Mouse (Mus musculus) adrenal gland, postnatal 36 days (tissue): ENCODE data around the gene Slc39a5. TPM values are rescaled to one million over a fixed set of nuclear protein-coding genes. Genes with fewer than 3 reads are reported as not detected.
A peak's percentile ranks its signal among the peaks of the same experiment; 100 is the strongest.

Experiments
- DNase-seq, 2 experiments: peaks; one replicate each; pipeline ENCODE4 v3.0.0; 2021; ENCODE audit warnings: mixed read lengths in 1 of 2
- total RNA-seq, 2 experiments: library from RNA; stranded (reverse); gene quantifications; 2 replicates each; pipeline ENCODE4 v1.2.3; 2021

The Slc39a5 gene
- total RNA-seq, 2 experiments from 2014 or later, result not detected

GRCm38 (mm10) chr10:128410560-128410845 lies 9.5 kb upstream of the Slc39a5 start:
- no peak for DNase-seq

GRCm38 (mm10) chr10:128409692-128410559 lies 8.9 kb upstream of the Slc39a5 start:
- peak; percentile 96 to 97 for DNase-seq

- DNase-seq, result peak; percentile 28 to 31
Observed at GRCm38 (mm10) chr10:128408591-128409535, 7.8 kb upstream of the Slc39a5 start.

GRCm38 (mm10) chr10:128403931-128404330 lies 2.9 kb upstream of the Slc39a5 start:
- no peak for DNase-seq

- no peak for DNase-seq
Observed at GRCm38 (mm10) chr10:128401638-128402037, 609 bp upstream of the Slc39a5 start.

GRCm38 (mm10) chr10:128400338-128400737 lies 691 bp downstream of the Slc39a5 start:
- no peak for DNase-seq

GRCm38 (mm10) chr10:128397466-128397865 lies 3.6 kb downstream of the Slc39a5 start:
- peak in 1 of 2 experiments; percentile 52 for DNase-seq

- DNase-seq, result no peak
Observed at GRCm38 (mm10) chr10:128396716-128397264, 4.2 kb downstream of the Slc39a5 start.

- DNase-seq, result no peak
Observed at GRCm38 (mm10) chr10:128396017-128396673, 4.9 kb downstream of the Slc39a5 start.

- DNase-seq, result no peak
Observed at GRCm38 (mm10) chr10:128391850-128392249, 9.2 kb downstream of the Slc39a5 start.

- DNase-seq, result peak; percentile 69 to 74
Observed at GRCm38 (mm10) chr10:128390366-128390765, 10.7 kb downstream of the Slc39a5 start.

- peak; percentile 85 to 86 for DNase-seq
Observed at GRCm38 (mm10) chr10:128389570-128389969, 11.5 kb downstream of the Slc39a5 start.

GRCm38 (mm10) chr10:128388941-128389340 lies 12.1 kb downstream of the Slc39a5 start:
- DNase-seq, result no peak

GRCm38 (mm10) chr10:128385902-128386301 lies 15.1 kb downstream of the Slc39a5 start:
- no peak for DNase-seq

- no peak for DNase-seq
Observed at GRCm38 (mm10) chr10:128382482-128382881, 18.5 kb downstream of the Slc39a5 start.

GRCm38 (mm10) chr10:128380565-128380964 lies 20.5 kb downstream of the Slc39a5 start:
- no peak for DNase-seq

- no peak for DNase-seq
Observed at GRCm38 (mm10) chr10:128379260-128379659, 21.8 kb downstream of the Slc39a5 start.

GRCm38 (mm10) chr10:128378462-128378861 lies 22.6 kb downstream of the Slc39a5 start:
- DNase-seq, result peak; percentile 54 to 63

- no peak for DNase-seq
Observed at GRCm38 (mm10) chr10:128377940-128378448, 23.0 kb downstream of the Slc39a5 start.

GRCm38 (mm10) chr10:128377222-128377939 lies 23.6 kb downstream of the Slc39a5 start:
- peak; percentile 48 to 66 for DNase-seq
